Mouse (Mus musculus) heart, postnatal 0 days (tissue): ENCODE results near the gene Tnfrsf8. TPM values are rescaled to one million over a fixed set of nuclear protein-coding genes. Genes with fewer than 3 reads are reported as not detected.

Experiments
- ATAC-seq: fragments of 200-750 bp; cut with Nextera tagmentation; 2 replicates; pipeline ENCODE4 v1.8.0; 2017; ENCODE audit warnings: low read depth, moderate number of reproducible peaks, moderate library complexity; ENCODE audit not compliant: insufficient read depth
- DNase-seq: peaks from one replicate; pipeline ENCODE4 v3.0.0-alpha.2; 2016; ENCODE audit warnings: low spot score
- H3K27ac ChIP-seq: fragments of 300-500 bp; sonication (generic); 2 replicates; pipeline ENCODE4 v1.5.1; 2014; ENCODE audit warnings: low read depth, mild to moderate bottlenecking
- H3K27me3 ChIP-seq: fragments of 300-500 bp; sonication (generic); 2 replicates; pipeline ENCODE4 v1.6.1; 2014; ENCODE audit warnings: low read length, mixed read lengths; ENCODE audit not compliant: control insufficient read depth, insufficient read depth
- H3K36me3 ChIP-seq: fragments of 300-500 bp; sonication (generic); replicated peaks from 2 replicates; pipeline ENCODE4 v1.6.1; 2014; ENCODE audit warnings: low read length, mixed read lengths; ENCODE audit not compliant: control insufficient read depth, insufficient read depth
- H3K4me1 ChIP-seq: fragments of 300-500 bp; sonication (generic); 2 replicates; pipeline ENCODE4 v1.6.1; 2014; ENCODE audit warnings: antibody characterized with exemption; ENCODE audit not compliant: control insufficient read depth, insufficient read depth
- H3K4me2 ChIP-seq: fragments of 300-500 bp; sonication (generic); 2 replicates; pipeline ENCODE4 v1.6.1; 2014; ENCODE audit warnings: low read depth, mild to moderate bottlenecking, low read length, moderate library complexity
- H3K4me3 ChIP-seq: fragments of 300-500 bp; sonication (generic); 2 replicates; pipeline ENCODE4 v1.5.1; 2014; ENCODE audit warnings: low read depth, low read length
- H3K9ac ChIP-seq: fragments of 300-500 bp; sonication (generic); replicated peaks from 2 replicates; pipeline ENCODE4 v1.6.1; 2014; ENCODE audit warnings: low read depth, low read length, mixed read lengths
- H3K9me3 ChIP-seq: fragments of 300-500 bp; sonication (generic); replicated peaks from 2 replicates; pipeline ENCODE4 v1.6.1; 2016; ENCODE audit warnings: low read length; ENCODE audit not compliant: control insufficient read depth
- CTCF ChIP-seq: IDR thresholded peaks from 2 replicates; pipeline ENCODE4 v1.5.1; 2016; ENCODE audit warnings: antibody characterized with exemption, control low read depth, low read depth
- EP300 ChIP-seq: IDR thresholded peaks from 2 replicates; pipeline ENCODE4 v1.6.1; 2016; ENCODE audit warnings: antibody characterized with exemption, low read depth
- WGBS: fragments of 180-500 bp; shearing (Covaris S2); extraction: QIAGEN DNeasy Blood & Tissue Kit; methylation state at CpG from one replicate; pipeline ENCODE4 v1.1.7; 2014; 5-methylcytosine and 5-hydroxymethylcytosine counted together
- polyA plus RNA-seq: library from polyadenylated mRNA; unstranded; fragments of >200 nt; fragmentation: Nextera tagmentation; extraction: Ambion mirVana; gene quantifications from 2 replicates; pipeline ENCODE4 v1.2.1, GENCODE M21; 2015
- total RNA-seq: library from RNA; depleted of rRNA; stranded (reverse); fragments of >200 nt; gene quantifications from 2 replicates; pipeline ENCODE4 v1.2.3, GENCODE M21; 2014; ENCODE audit warnings: low replicate concordance

The Tnfrsf8 gene
- total and polyA plus RNA-seq, 2 experiments from 2014 or later: 0.04 TPM; not detected in 1

- DNase-seq (no peak), ATAC-seq (no peak)
- H3K4me2 ChIP-seq: no peak overlapping the region
- WGBS: 86% methylated on average over 6 of the region's 6 CpGs
- H3K36me3 ChIP-seq: no peaks in the 10 kb centered on the region
- no peak for TF ChIP-seq EP300
- TF ChIP-seq CTCF: no peak
- 0 out of 2 replicates have a peak, but pooled peaks cover 2% of the 10 kb centered on the region for H3K4me1 ChIP-seq
- H3K27me3 ChIP-seq: no peaks in the 10 kb centered on the region
- no peak overlapping the region for H3K4me3 ChIP-seq
- no peaks in the 10 kb centered on the region for H3K9me3 ChIP-seq
- H3K9ac ChIP-seq: no peak overlapping the region
- H3K27ac ChIP-seq: no peak overlapping the region
Measured at GRCm38 (mm10) chr4:145280966-145281365, 34.0 kb downstream of the Tnfrsf8 start.

- H3K9ac ChIP-seq: no peak overlapping the region
- no peak overlapping the region for H3K4me2 ChIP-seq
- no peak overlapping the region for H3K4me3 ChIP-seq
- H3K9me3 ChIP-seq: no peaks in the 10 kb centered on the region
- H3K4me1 ChIP-seq: 0 out of 2 replicates have a peak, but pooled peaks cover 2% of the 10 kb centered on the region
- no peak for ATAC-seq
- WGBS: 63% methylated on average over 3 of the region's 3 CpGs
- DNase-seq: peak; percentile 24
- no peaks in the 10 kb centered on the region for H3K36me3 ChIP-seq
- H3K27ac ChIP-seq: 0 out of 2 replicates have a peak overlapping the region, but pooled peaks have one; percentile 3
- TF ChIP-seq CTCF: no peak
- TF ChIP-seq EP300: no peak
- H3K27me3 ChIP-seq: no peaks in the 10 kb centered on the region
Measured at GRCm38 (mm10) chr4:145278724-145279370, 36.1 kb downstream of the Tnfrsf8 start.

- no peaks in the 10 kb centered on the region for H3K9me3 ChIP-seq
- DNase-seq (no peak), ATAC-seq (no peak)
- H3K27ac ChIP-seq: no peak overlapping the region
- H3K4me1 ChIP-seq: 0 out of 2 replicates have a peak, but pooled peaks cover 2% of the 10 kb centered on the region
- TF ChIP-seq CTCF (no peak), EP300 (no peak)
- H3K4me3 ChIP-seq: no peak overlapping the region
- no peaks in the 10 kb centered on the region for H3K27me3 ChIP-seq
- no peaks in the 10 kb centered on the region for H3K36me3 ChIP-seq
- WGBS: 82% methylated on average over 2 of the region's 2 CpGs
- H3K4me2 ChIP-seq: no peak overlapping the region
- no peak overlapping the region for H3K9ac ChIP-seq
Measured at GRCm38 (mm10) chr4:145278231-145278630, 36.7 kb downstream of the Tnfrsf8 start.

GRCm38 (mm10) chr4:145276368-145277249 is 38.4 kb downstream of the Tnfrsf8 start:
- TF ChIP-seq CTCF (no peak), EP300 (no peak)
- no peak overlapping the region for H3K9ac ChIP-seq
- no peak overlapping the region for H3K4me3 ChIP-seq
- no peaks in the 10 kb centered on the region for H3K36me3 ChIP-seq
- H3K4me2 ChIP-seq: no peak overlapping the region
- H3K27ac ChIP-seq: no peak overlapping the region
- no peaks in the 10 kb centered on the region for H3K27me3 ChIP-seq
- no peak for DNase-seq
- no peaks in the 10 kb centered on the region for H3K9me3 ChIP-seq
- WGBS: 72% methylated on average over 6 of the region's 6 CpGs
- ATAC-seq: no peak
- H3K4me1 ChIP-seq: 0 out of 2 replicates have a peak, but pooled peaks cover 2% of the 10 kb centered on the region

- Histone ChIP-seq H3K4me2 (no peak overlapping the region), H3K9me3 (no peaks in the 10 kb centered on the region)
Measured at GRCm38 (mm10) chr4:145274887-145275286, 40.1 kb downstream of the Tnfrsf8 start.

More at GRCm38 (mm10) chr4:145274887-145275286, 40.1 kb downstream of the Tnfrsf8 start:
- DNase-seq: no peak
- H3K4me1 ChIP-seq: 0 out of 2 replicates have a peak, but pooled peaks cover 2% of the 10 kb centered on the region
- no peak overlapping the region for H3K27ac ChIP-seq
- H3K9ac ChIP-seq: no peak overlapping the region
- no peak for ATAC-seq
- 92% methylated on average over 5 of the region's 5 CpGs for WGBS
- no peaks in the 10 kb centered on the region for H3K36me3 ChIP-seq
- TF ChIP-seq CTCF (no peak), EP300 (no peak)
- H3K27me3 ChIP-seq: no peaks in the 10 kb centered on the region
- no peak overlapping the region for H3K4me3 ChIP-seq
